Comparison of ENCODE assay signal across 8 mouse cellular contexts in the genomic region with DNA sequence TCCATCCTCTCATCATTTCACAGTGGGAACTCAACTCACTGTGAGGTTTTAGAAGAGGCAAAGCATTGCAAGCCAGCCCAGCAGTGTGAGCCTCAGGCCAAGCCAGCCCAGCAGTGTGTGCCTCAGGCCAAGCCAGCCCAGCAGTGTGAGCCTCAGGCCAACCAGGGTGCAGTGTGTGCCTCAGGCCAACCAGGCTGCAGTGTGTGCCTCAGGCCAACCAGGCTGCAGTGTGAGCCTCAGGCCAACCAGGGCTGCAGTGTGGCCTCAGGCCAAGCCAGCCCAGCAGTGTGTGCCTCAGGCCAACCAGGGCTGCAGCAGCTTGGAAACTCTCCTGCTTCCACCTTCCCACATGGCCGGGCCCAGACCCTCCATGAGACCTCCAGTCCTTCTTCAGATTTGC.
A peak's percentile ranks its signal among the peaks of the same experiment; 100 is the strongest.
DNase-seq lines count a peak whose midpoint lies in the region; ATAC-seq and TF ChIP-seq lines count a peak whose summit lies in the region.

No protein-coding gene starts in this region.

- no peaks in the 10 kb centered on the region for H3K9me3 ChIP-seq in midbrain, embryonic 13.5 days
- no peaks in the 10 kb centered on the region for H3K9me3 ChIP-seq in midbrain, embryonic 15.5 days
- H3K9me3 ChIP-seq in limb, embryonic 14.5 days (ENCODE audit: control insufficient read depth, low read length), result no peaks in the 10 kb centered on the region

- H3K4me1 ChIP-seq in midbrain, embryonic 13.5 days (replicated peaks), result peaks cover 42% of the 10 kb centered on the region
- H3K4me1 ChIP-seq in midbrain, embryonic 15.5 days, result peaks cover 28% of the 10 kb centered on the region
- H3K4me1 ChIP-seq in limb, embryonic 14.5 days (ENCODE audit: control insufficient read depth, insufficient read depth, low read length), result peaks cover 44% of the 10 kb centered on the region

- no peaks in the 10 kb centered on the region for H3K27me3 ChIP-seq in midbrain, embryonic 13.5 days
- no peaks in the 10 kb centered on the region for H3K27me3 ChIP-seq in midbrain, embryonic 15.5 days (replicated peaks)
- no peaks in the 10 kb centered on the region for H3K27me3 ChIP-seq in limb, embryonic 14.5 days (ENCODE audit: control insufficient read depth, insufficient read depth, low read length)

- H3K9ac ChIP-seq in midbrain, embryonic 13.5 days (replicated peaks), result no peak overlapping the region
- no peak overlapping the region for H3K9ac ChIP-seq in midbrain, embryonic 15.5 days
- no peak overlapping the region for H3K9ac ChIP-seq in limb, embryonic 14.5 days (ENCODE audit: low read depth, low read length, severe bottlenecking)

- TF ChIP-seq POLR2A in limb, embryonic 14.5 days (IDR thresholded peaks at IDR 0.05; ENCODE audit: borderline replicate concordance, extremely low read depth, insufficient read depth, insufficient read length), result no peak

- peak; percentile 57 for DNase-seq in gastrocnemius, postnatal 10 days
- no peak for DNase-seq in gastrocnemius, adult 8-10 months (ENCODE audit: low spot score in 2 of 2)
- DNase-seq in limb, embryonic 14.5 days (ENCODE audit: low spot score), result peak; percentile 58
- no peak for DNase-seq in frontal cortex, postnatal 36 days (ENCODE audit: low spot score in 2 of 2)
- DNase-seq in right cerebral cortex, postnatal 36 days (ENCODE audit: low spot score in 2 of 2), result no peak

- peak; percentile 35; the same call in 1 of the 2 replicates for ATAC-seq in midbrain, embryonic 13.5 days
- ATAC-seq in midbrain, embryonic 15.5 days (replicated peaks), result no peak
- ATAC-seq in limb, embryonic 14.5 days (ENCODE audit: low FRiP score, low read depth), result no peak
- ATAC-seq in megakaryocyte, adult 5-6 weeks (ENCODE audit: poor library complexity, severe bottlenecking), result no peak

- H3K4me3 ChIP-seq in midbrain, embryonic 13.5 days (replicated peaks), result no peak overlapping the region
- no peak overlapping the region for H3K4me3 ChIP-seq in midbrain, embryonic 15.5 days
- no peak overlapping the region for H3K4me3 ChIP-seq in limb, embryonic 14.5 days (replicated peaks; ENCODE audit: low read length)

- H3K36me3 ChIP-seq in midbrain, embryonic 13.5 days, result no peaks in the 10 kb centered on the region
- H3K36me3 ChIP-seq in midbrain, embryonic 15.5 days (replicated peaks), result no peaks in the 10 kb centered on the region
- no peaks in the 10 kb centered on the region for H3K36me3 ChIP-seq in limb, embryonic 14.5 days (ENCODE audit: control insufficient read depth, insufficient read depth, low read length)

- H3K4me2 ChIP-seq in midbrain, embryonic 13.5 days (replicated peaks), result no peak overlapping the region
- no peak overlapping the region for H3K4me2 ChIP-seq in midbrain, embryonic 15.5 days
- H3K4me2 ChIP-seq in limb, embryonic 14.5 days (replicated peaks; ENCODE audit: low read depth, low read length, severe bottlenecking), result no peak overlapping the region

- no peak overlapping the region for H3K27ac ChIP-seq in midbrain, embryonic 13.5 days
- H3K27ac ChIP-seq in midbrain, embryonic 15.5 days, result no peak overlapping the region
- H3K27ac ChIP-seq in limb, embryonic 14.5 days (replicated peaks; ENCODE audit: low read depth, low read length), result peak overlapping the region; percentile 65

- 75% methylated on average over 1 of the region's 1 CpGs for WGBS in midbrain, embryonic 13.5 days
- WGBS in midbrain, embryonic 15.5 days, result 72% methylated on average over 1 of the region's 1 CpGs
- 63% methylated on average over 1 of the region's 1 CpGs for WGBS in limb, embryonic 14.5 days

Comparison
In these comparisons a context has a peak if more than half of its experiments do, and no peak if none do; other contexts are left out.
1. DNase-seq: peak in gastrocnemius, postnatal 10 days (single experiment) and limb, embryonic 14.5 days (single experiment); none in gastrocnemius, adult 8-10 months (0 of 2), frontal cortex, postnatal 36 days (0 of 2) and right cerebral cortex, postnatal 36 days (0 of 2).